Mouse (Mus musculus) gastrocnemius, adult 18-20 months (tissue): ENCODE measurements at regions not wholly inside any gene's neighbourhood (a gene's known extent, or its start where the extent isn't known, plus 50 kb on each side); places are given as distances from the start of the nearest gene placed in this dataset.
A peak's percentile ranks its signal among the peaks of the same experiment; 100 is the strongest.

Experiments used
- DNase-seq: peaks from one replicate; pipeline ENCODE4 v3.0.0; 2021; ENCODE audit warnings: low spot score

DNA sequence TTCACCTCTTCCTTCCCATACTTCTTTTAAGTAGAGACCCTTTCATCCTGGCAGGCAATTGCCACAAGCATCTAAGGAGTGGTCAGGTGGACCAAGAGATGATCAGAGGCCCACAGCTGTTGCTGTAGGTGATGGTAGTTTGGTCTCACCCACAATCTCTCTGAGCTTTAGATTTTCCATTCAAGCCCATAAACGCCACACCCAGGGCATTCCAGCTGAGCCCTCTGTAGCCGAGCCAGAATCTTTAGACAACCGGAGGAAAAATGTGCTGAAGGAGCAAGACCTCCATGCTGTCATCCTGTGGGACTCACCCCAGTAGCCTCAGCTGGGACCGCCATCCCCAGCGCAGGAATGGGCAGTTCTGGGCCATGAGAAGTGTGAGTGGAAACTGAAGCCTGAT, 93.7 kb upstream of the Dlx2 start:
- DNase-seq, result no peak

DNA sequence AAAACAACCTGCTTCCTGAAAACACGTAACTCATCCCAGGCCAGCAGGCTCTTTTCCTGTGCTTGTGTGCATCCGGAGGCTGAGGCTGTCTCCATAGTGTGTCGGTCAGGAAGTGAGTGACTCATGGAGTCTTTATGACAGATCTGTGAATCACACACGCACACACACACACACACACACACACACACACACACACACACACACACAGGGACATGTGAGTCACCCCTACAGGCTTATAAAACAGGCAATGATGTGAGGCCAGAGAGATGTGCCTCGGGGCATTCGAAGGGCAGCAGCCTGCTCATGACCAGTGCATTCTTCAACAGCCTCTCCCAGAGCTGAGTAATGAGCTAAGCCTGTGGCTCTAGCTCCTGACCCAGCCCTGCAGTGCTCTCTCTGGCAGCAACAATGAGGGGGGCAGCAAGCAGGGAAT, 97.5 kb upstream of the Dlx2 start:
- DNase-seq, result no peak

DNA sequence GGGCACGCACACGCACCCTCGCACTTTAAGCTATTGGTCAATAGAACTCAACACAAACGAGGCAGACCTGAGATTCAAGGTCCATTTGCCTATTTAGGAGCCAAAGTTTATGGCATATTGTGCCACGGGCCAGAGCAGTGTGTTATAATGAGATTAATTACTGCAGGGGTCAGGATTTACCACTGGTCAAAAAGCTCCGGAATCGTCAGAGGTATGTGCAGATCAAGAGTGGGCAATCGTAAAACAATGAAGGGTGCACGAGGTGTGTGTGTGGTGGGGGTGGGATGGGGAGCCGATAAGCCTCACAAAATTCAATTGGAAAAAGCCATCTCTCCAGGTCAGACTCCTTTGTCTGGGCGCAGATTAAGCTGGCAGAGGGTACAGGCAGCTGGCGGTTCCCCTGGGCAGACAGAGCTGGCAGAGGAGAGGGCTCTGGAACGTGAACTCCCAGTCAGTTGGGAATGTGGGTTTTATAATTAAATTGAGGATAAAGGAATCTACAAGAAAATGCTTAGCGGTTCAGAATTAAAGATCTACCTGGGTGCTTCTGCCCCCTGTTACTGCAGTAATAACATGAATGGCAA, 97.4 kb upstream of the Itga6 start:
- DNase-seq, result no peak

- DNase-seq, result no peak
Measured at GRCm38 (mm10) chr2:71651662-71652061, 93.8 kb upstream of the Itga6 start.

GRCm38 (mm10) chr2:71652261-71652801, 93.1 kb upstream of the Itga6 start:
- DNase-seq, result peak; percentile 3

- no peak for DNase-seq
Measured at GRCm38 (mm10) chr2:71654817-71655503, 90.5 kb upstream of the Itga6 start.

GRCm38 (mm10) chr2:71655504-71656390, 89.7 kb upstream of the Itga6 start:
- DNase-seq, result no peak

DNA sequence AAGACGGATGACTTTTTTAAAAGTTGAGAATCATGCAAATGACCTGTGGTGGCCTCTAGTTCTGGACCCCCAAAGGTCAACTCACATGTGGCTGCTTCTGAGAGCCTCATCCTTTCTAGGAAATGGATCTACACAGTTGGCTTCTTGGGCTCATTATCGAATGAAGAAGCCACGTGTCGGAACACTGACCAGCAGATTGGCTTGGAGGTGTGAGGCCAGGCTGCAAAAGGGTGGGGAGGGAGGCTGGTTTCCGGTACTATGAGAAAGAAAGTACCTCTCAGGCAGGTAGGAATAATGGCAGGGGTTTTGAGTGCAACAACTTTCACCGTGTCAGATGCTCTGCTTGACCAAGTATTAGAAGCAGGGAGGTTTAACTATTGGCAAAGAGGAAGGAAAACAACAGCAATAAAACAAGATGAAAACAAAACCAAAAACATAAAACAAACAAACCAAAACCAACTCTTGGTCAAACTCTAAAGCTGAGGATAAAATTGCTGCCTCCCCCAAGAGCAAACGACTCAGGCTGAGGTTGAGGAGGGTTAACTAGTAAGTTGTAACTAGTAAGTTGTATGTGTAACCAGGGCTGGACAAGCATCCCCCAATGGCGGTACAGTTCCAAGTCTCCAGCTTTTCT, 88.7 kb upstream of the Itga6 start:
- no peak for DNase-seq

DNA sequence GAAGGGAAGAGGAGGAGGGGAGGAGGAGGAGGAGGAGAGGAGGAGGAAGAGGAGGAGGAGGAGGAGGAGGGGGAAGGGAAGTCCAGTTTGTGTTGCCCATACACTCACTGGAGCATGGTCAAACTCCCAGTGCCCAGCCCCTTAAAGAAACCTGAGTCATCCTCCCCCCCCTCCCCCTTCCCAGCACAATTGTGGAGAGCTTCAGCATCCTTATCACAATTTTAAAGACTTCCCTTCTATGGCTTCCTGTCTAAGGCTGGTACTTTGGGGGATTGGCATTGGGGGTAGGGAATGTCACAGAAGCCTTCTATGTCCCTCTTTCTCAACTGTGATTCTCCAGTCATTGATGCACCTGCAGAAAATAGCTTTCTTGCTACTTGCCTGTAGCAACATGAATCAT, 84.0 kb upstream of the Itga6 start:
- DNase-seq, result no peak

GRCm38 (mm10) chr2:71661986-71662385, 83.4 kb upstream of the Itga6 start:
- DNase-seq, result no peak

DNA sequence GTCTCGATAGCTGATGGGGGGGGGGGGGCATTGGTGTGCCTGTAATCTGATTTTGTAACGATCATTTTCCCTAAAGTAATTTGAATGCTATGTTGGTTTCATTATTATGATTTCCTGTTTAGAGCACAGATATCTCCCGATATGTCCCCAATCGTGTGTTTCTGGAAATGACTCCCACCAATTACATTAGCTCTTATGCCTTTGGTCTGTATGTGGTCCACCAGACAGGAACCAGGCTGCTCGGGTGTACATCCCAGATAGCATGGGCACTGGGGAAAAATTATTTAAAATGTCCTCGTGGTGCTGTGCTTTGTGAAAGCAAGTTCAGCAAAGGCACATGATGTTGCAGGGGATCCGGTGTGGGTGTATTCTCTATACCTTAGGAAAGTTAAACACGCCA, 82.0 kb upstream of the Itga6 start:
- no peak for DNase-seq

- no peak for DNase-seq
Measured at GRCm38 (mm10) chr2:71666927-71667326, 78.5 kb upstream of the Itga6 start.

DNA sequence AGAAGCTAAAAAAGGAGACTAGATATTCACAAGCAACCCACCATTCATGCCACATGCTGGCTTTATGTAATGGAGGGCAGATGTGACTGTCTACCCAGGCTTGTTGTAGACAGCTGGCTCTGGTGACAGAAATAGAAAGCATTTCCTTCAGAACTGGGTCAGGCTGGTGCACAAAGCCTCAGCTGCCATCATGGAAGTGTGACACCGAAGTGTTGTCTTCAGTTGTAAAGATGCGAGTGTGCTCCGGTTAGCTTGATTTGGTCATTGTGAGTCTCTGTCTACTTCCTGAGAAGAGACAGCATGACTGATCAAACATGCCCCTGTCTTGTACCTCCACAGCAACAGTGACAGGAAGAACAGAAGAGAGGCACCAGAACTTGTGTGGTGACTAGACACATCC, 77.7 kb upstream of the Itga6 start:
- no peak for DNase-seq

GRCm38 (mm10) chr2:71670228-71670790, 75.1 kb upstream of the Itga6 start:
- no peak for DNase-seq

DNA sequence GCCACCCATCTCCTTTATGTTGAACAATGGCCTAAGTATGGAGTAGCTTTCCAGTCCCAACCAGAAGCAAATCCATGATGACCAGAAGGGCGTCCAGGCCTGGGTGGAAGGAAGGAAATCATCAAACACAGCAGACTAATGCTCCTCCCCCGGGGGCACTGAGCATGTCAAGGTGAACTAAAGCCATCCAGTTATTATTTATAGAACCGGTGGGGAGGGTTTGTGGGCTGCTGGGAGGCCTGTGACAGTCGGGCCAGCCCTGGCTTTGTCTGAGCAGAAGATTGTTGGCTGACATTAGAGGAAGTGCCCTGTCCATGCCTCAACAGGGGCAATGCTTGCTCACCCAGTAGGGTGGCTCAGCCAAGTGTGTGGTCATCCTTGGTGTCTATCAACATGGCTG, 74.5 kb upstream of the Itga6 start:
- DNase-seq, result peak; percentile 5

DNA sequence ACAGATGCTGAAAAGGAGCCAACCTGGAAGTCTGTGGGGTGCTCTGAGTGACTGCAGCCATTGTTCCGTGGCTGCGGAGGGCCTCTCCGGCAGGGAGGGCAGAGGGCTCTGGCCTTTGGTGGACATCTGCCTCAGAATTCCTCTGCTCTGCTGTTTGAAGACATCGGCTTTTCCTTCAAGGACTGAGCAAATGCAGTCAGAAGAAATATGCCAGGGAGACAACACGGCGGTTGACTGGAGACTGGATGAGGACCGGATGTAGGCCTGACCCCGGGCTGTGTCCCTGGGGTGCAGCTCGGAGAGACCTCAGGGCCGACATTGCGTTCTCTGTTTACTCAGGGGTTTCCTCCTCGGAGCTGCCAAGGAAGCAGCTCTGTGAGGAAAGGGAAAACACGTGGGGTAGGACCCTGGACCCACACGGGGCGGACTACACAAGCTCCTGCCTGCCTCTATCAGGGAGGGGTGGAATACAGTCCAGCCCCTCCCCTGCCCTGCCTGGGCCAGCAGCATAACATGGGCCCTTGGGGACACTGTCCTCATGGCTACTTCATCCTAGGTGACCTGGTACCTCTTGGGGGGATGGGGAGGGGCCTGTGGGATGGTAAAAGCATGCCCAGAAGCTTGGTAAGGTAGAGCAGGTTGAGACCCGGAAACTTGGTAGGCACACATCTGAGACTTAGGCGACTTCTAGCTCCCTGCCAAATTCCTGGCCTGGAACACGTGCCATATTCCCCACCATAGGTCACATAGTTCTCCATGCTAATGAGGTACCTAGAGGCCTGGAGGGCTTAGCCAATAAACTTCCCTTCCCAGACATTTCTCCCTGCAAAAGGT, 72.1 kb upstream of the Itga6 start:
- peak; percentile 33 for DNase-seq

GRCm38 (mm10) chr2:71680746-71681145, 64.7 kb upstream of the Itga6 start:
- no peak for DNase-seq

DNA sequence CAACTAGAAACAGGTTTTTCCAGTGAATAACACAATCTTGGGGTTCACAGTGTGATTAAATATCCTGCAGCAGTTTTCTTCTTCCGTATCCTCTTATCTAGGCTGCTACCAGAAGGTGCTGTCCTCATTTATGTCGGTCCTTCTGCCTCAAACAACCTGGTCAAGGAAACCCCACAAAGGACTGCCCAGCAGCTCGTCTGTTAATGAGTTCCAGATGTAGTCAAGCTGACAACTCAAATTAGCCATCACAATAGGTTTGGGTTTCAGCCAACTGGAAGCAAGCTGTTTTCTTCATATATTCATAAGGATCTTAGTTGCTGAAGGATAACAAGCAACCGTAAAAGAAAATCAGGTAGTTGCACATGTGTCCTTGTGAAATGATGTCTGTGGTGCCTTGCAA, 64.3 kb upstream of the Itga6 start:
- no peak for DNase-seq

DNA sequence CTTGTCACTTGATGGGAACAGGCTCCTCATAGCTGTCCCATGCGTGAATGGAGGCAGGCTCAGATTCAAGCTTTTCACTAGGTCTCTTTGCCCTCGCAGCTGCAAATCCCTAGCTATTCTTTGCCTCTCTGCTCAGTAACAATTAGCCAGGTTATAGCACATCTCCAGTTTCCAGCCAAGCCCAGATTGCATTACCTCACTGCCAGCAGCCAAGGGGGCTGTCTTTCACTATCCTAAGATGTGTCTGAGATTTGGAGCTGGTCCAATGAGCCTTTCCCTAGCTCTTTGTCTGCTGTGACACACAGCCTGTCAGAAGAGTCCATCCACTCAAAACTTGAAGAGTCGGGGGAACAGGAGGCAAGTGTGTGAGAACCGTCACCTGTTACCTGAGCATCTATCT, 62.0 kb upstream of the Itga6 start:
- no peak for DNase-seq

GRCm38 (mm10) chr2:71685239-71685638, 60.2 kb upstream of the Itga6 start:
- DNase-seq, result no peak

DNA sequence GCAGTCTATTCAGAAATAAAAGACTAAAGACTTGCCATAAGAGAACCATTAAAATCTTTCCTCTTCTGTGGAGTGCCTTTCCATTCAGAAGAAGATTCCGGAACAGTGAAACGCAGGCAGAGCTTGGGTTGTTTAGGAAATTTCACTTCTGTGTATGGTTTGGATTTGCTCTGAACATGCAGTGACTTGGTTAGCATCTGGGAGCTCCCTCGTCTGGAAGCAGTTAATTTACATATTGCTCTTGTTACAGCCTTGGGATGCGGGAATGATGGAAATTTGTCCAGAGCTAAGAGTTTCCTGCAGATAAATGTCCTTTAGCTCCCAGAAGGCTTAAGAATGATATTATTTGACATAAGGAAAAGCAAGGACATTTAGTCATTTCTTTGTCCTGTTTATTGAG, 56.4 kb upstream of the Itga6 start:
- DNase-seq, result no peak
